Mouse (Mus musculus) frontal cortex, postnatal 36 days (tissue): ENCODE data around the gene Hoxb5.

Experiments
- DNase-seq, 2 experiments: peaks; one replicate each; pipeline ENCODE4 v3.0.0; 2022; ENCODE audit warnings: low spot score in 2 of 2

Hoxb5 gene

DNA sequence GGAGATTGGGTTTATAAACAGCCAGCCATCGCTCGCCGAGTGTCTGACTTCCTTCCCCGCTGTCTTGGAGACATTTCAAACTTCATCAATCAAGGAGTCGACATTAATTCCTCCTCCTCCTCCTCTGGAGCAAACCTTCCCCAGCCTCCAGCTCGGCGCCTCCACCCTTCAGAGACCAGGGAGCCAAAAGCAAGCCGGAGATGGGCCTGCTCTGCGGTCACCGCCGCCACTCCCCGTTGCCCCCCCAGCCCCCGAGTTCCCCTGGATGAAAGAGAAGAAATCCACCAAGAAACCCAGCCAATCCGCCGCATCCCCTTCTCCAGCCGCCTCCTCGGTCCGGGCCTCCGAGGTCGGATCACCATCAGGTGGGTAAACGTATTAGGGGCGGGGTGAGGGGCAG, 48.7 kb downstream of the Hoxb5 start:
- no peak for DNase-seq

GRCm38 (mm10) chr11:96352691-96353521, 49.8 kb downstream of the Hoxb5 start:
- peak in 1 of 2 experiments; percentile 4 for DNase-seq

DNA sequence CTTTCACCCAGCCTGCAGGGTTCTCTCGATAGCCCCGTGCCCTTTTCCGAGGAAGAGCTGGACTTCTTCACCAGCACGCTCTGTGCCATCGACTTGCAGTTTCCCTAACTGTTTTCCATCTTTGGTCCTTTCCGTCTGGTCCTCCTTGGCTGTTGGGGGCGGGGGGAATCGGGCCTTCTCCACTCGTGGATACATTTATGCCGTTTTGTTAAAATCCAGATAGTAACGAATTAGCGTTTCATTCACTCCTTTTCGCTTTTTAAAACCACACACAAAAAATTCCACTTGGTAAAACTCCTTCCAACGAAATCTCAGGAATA, 50.3 kb downstream of the Hoxb5 start:
- no peak for DNase-seq

- DNase-seq = no peak
These were observed 50.8 kb downstream of the Hoxb5 start for GRCm38 (mm10) chr11:96353939-96354338.

GRCm38 (mm10) chr11:96354376-96354775, 51.2 kb downstream of the Hoxb5 start:
- DNase-seq = no peak

DNA sequence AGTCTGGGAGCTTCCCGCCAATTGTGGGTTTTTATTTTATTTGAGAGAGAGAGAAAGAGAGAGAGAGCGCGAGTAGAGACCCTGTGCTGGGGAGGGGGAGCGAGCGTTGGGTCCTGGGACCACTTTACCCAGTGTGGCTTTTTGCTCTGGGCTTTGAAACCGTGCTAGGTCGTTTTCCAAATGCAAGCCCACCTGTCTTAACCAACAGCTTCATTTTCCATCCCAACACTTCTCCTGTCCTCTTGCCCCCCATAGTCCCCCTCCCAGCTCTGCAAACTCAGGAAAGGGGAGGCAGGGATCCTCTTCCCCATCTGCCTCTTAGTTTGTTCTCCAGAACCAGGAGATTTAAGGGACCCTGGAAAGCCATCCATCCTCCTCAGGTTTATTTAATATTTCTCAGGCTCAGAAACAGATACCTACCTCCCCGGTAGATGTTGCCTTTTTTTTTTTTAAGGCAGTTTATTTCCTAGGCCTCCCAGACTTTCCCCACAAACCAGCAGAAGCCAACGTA, 51.7 kb downstream of the Hoxb5 start:
- no peak for DNase-seq
